Mouse (Mus musculus) limb, embryonic 11.5 days (tissue): ENCODE results near the gene Tulp4. TPM values are rescaled to one million over a fixed set of nuclear protein-coding genes. Genes with fewer than 3 reads are reported as not detected.

Experiments
- ATAC-seq: fragments of 200-750 bp; cut with Nextera tagmentation; 2 replicates; pipeline ENCODE4 v1.8.0; 2017; ENCODE audit warnings: low read depth; ENCODE audit not compliant: insufficient number of reproducible peaks, low FRiP score, low TSS enrichment
- DNase-seq: peaks from one replicate; pipeline ENCODE4 v3.0.0-alpha.2; 2015; ENCODE audit warnings: low spot score
- H3K27ac ChIP-seq: fragments of 300-500 bp; sonication (generic); replicated peaks from 2 replicates; pipeline ENCODE4 v1.5.1; 2014; ENCODE audit warnings: low read depth, mild to moderate bottlenecking, low read length
- H3K27me3 ChIP-seq: fragments of 300-500 bp; sonication (generic); 2 replicates; pipeline ENCODE4 v1.6.1; 2014; ENCODE audit warnings: mild to moderate bottlenecking, low read length, mixed read lengths; ENCODE audit not compliant: control insufficient read depth, insufficient read depth
- H3K36me3 ChIP-seq: fragments of 300-500 bp; sonication (generic); 2 replicates; pipeline ENCODE4 v1.6.1; 2014; ENCODE audit warnings: mild to moderate bottlenecking, low read length, moderate library complexity, mixed read lengths; ENCODE audit not compliant: control insufficient read depth, insufficient read depth
- H3K4me1 ChIP-seq: fragments of 300-500 bp; sonication (generic); 2 replicates; pipeline ENCODE4 v1.6.1; 2014; ENCODE audit warnings: low read length, mixed read lengths; ENCODE audit not compliant: control insufficient read depth, insufficient read depth
- H3K4me2 ChIP-seq: fragments of 300-500 bp; sonication (generic); 2 replicates; pipeline ENCODE4 v1.6.1; 2014; ENCODE audit warnings: low read depth, mild to moderate bottlenecking, moderate library complexity; ENCODE audit not compliant: severe bottlenecking
- H3K4me3 ChIP-seq: fragments of 300-500 bp; sonication (generic); 2 replicates; pipeline ENCODE4 v1.5.1; 2014; ENCODE audit warnings: low read depth, low read length
- H3K9ac ChIP-seq: fragments of 300-500 bp; sonication (generic); 2 replicates; pipeline ENCODE4 v1.6.1; 2014; ENCODE audit warnings: mild to moderate bottlenecking, low read length
- H3K9me3 ChIP-seq: fragments of 300-500 bp; sonication (generic); 2 replicates; pipeline ENCODE4 v1.6.1; 2016; ENCODE audit warnings: low read length; ENCODE audit not compliant: control insufficient read depth
- WGBS: fragments of 180-500 bp; shearing (Covaris S2); extraction: QIAGEN DNeasy Blood & Tissue Kit; methylation state at CpG from one replicate; pipeline ENCODE4 v1.1.7; 2014; 5-methylcytosine and 5-hydroxymethylcytosine counted together
- polyA plus RNA-seq: library from polyadenylated mRNA; unstranded; fragments of >200 nt; fragmentation: Nextera tagmentation; extraction: Ambion mirVana; gene quantifications from 2 replicates; pipeline ENCODE4 v1.2.1, GENCODE M21; 2014

Gene Tulp4
- polyA plus RNA-seq, 1 experiment from 2014 or later = 94.9 TPM

GRCm38 (mm10) chr17:6083323-6083890, 22.8 kb upstream of the Tulp4 start:
- Histone ChIP-seq H3K36me3 (peaks cover 4% of the 10 kb centered on the region; the same call in 1 of the 2 replicates), H3K4me3 (no peak overlapping the region), H3K27me3 (no peaks in the 10 kb centered on the region), H3K4me2 (no peak overlapping the region), H3K27ac (no peak overlapping the region), H3K4me1 (no peaks in the 10 kb centered on the region), H3K9ac (no peak overlapping the region), H3K9me3 (no peaks in the 10 kb centered on the region)
- DNase-seq (no peak), ATAC-seq (no peak)
- 91% methylated on average over 5 of the region's 5 CpGs for WGBS

GRCm38 (mm10) chr17:6091604-6092003, 14.6 kb upstream of the Tulp4 start:
- no peaks in the 10 kb centered on the region for H3K9me3 ChIP-seq
- H3K4me2 ChIP-seq = no peak overlapping the region
- no peaks in the 10 kb centered on the region for H3K36me3 ChIP-seq
- no peaks in the 10 kb centered on the region for H3K27me3 ChIP-seq
- ATAC-seq (no peak), DNase-seq (no peak)
- H3K4me1 ChIP-seq = no peaks in the 10 kb centered on the region
- H3K27ac ChIP-seq = no peak overlapping the region
- H3K4me3 ChIP-seq = no peak overlapping the region
- no peak overlapping the region for H3K9ac ChIP-seq
- 91% methylated on average over 6 of the region's 6 CpGs for WGBS

GRCm38 (mm10) chr17:6095579-6095978, 10.7 kb upstream of the Tulp4 start:
- no peak for DNase-seq
- H3K9ac ChIP-seq = no peak overlapping the region

GRCm38 (mm10) chr17:6097884-6098283, 8.4 kb upstream of the Tulp4 start:
- no peaks in the 10 kb centered on the region for H3K4me1 ChIP-seq
- H3K27ac ChIP-seq = no peak overlapping the region
- H3K9me3 ChIP-seq = no peaks in the 10 kb centered on the region
- H3K27me3 ChIP-seq = no peaks in the 10 kb centered on the region
- ATAC-seq = no peak
- no peaks in the 10 kb centered on the region for H3K36me3 ChIP-seq
- DNase-seq = peak; percentile 69
- no peak overlapping the region for H3K4me2 ChIP-seq
- no peak overlapping the region for H3K4me3 ChIP-seq
- no peak overlapping the region for H3K9ac ChIP-seq
- 30% methylated on average over 4 of the region's 4 CpGs for WGBS

More at GRCm38 (mm10) chr17:6095579-6095978, 10.7 kb upstream of the Tulp4 start:
- Histone ChIP-seq H3K4me2 (no peak overlapping the region), H3K36me3 (no peaks in the 10 kb centered on the region), H3K27me3 (no peaks in the 10 kb centered on the region), H3K9me3 (no peaks in the 10 kb centered on the region), H3K4me1 (no peaks in the 10 kb centered on the region), H3K27ac (no peak overlapping the region), H3K4me3 (no peak overlapping the region)
- no peak for ATAC-seq

- no peak for DNase-seq
- no peaks in the 10 kb centered on the region for H3K9me3 ChIP-seq
- WGBS = 80% methylated on average over 3 of the region's 3 CpGs
Measured at GRCm38 (mm10) chr17:6102287-6102686, 4.0 kb upstream of the Tulp4 start.

GRCm38 (mm10) chr17:6103566-6103965, 2.7 kb upstream of the Tulp4 start:
- no peak for ATAC-seq
- H3K9ac ChIP-seq = no peak overlapping the region
- H3K27me3 ChIP-seq = no peaks in the 10 kb centered on the region
- H3K27ac ChIP-seq = no peak overlapping the region
- no peaks in the 10 kb centered on the region for H3K36me3 ChIP-seq
- 84% methylated on average over 6 of the region's 6 CpGs for WGBS
- DNase-seq = no peak
- H3K4me2 ChIP-seq = no peak overlapping the region
- H3K4me3 ChIP-seq = no peak overlapping the region
- H3K4me1 ChIP-seq = peaks cover 9% of the 10 kb centered on the region
- no peaks in the 10 kb centered on the region for H3K9me3 ChIP-seq

More at GRCm38 (mm10) chr17:6102287-6102686, 4.0 kb upstream of the Tulp4 start:
- Histone ChIP-seq H3K4me1 (no peaks in the 10 kb centered on the region), H3K4me2 (no peak overlapping the region), H3K9ac (no peak overlapping the region), H3K36me3 (no peaks in the 10 kb centered on the region), H3K27me3 (no peaks in the 10 kb centered on the region), H3K4me3 (no peak overlapping the region), H3K27ac (no peak overlapping the region)
- ATAC-seq = no peak

- ATAC-seq (peak; percentile 59), DNase-seq (peak; percentile 74)
- WGBS = under 1% methylated on average over 35 of the region's 50 CpGs
- H3K4me2 ChIP-seq = peak overlapping the region; percentile 81
- no peaks in the 10 kb centered on the region for H3K9me3 ChIP-seq
- no peaks in the 10 kb centered on the region for H3K27me3 ChIP-seq
- peak overlapping the region; percentile 95 for H3K9ac ChIP-seq
- peaks cover 9% of the 10 kb centered on the region for H3K4me1 ChIP-seq
- H3K27ac ChIP-seq = peak overlapping the region; percentile 85
- peak overlapping the region; percentile 78 for H3K4me3 ChIP-seq
- H3K36me3 ChIP-seq = no peaks in the 10 kb centered on the region
Measured at GRCm38 (mm10) chr17:6107015-6107601, 871 bp downstream of the Tulp4 start.

GRCm38 (mm10) chr17:6108175-6108574, 1.9 kb downstream of the Tulp4 start:
- H3K27me3 ChIP-seq = no peaks in the 10 kb centered on the region
- no peaks in the 10 kb centered on the region for H3K9me3 ChIP-seq
- peaks cover 9% of the 10 kb centered on the region for H3K4me1 ChIP-seq
- no peak for ATAC-seq
- DNase-seq = no peak
- no peaks in the 10 kb centered on the region for H3K36me3 ChIP-seq
- peak overlapping the region; percentile 78 for H3K4me3 ChIP-seq
- peak overlapping the region; percentile 95 for H3K9ac ChIP-seq
- H3K27ac ChIP-seq = no peak overlapping the region
- WGBS = 77% methylated on average over 7 of the region's 7 CpGs
- peak overlapping the region; percentile 81 for H3K4me2 ChIP-seq

- DNase-seq = no peak
- H3K36me3 ChIP-seq = no peaks in the 10 kb centered on the region
Measured at GRCm38 (mm10) chr17:6110956-6111355, 4.7 kb downstream of the Tulp4 start.

More at GRCm38 (mm10) chr17:6110956-6111355, 4.7 kb downstream of the Tulp4 start:
- Histone ChIP-seq H3K4me1 (peaks cover 9% of the 10 kb centered on the region), H3K4me3 (no peak overlapping the region), H3K9ac (no peak overlapping the region), H3K9me3 (no peaks in the 10 kb centered on the region), H3K27ac (no peak overlapping the region), H3K27me3 (no peaks in the 10 kb centered on the region), H3K4me2 (no peak overlapping the region)
- WGBS = 86% methylated on average over 3 of the region's 3 CpGs
- no peak for ATAC-seq
